Mouse (Mus musculus) neural tube, embryonic 12.5 days (tissue): ENCODE measurements at regions not wholly inside any gene's neighbourhood (a gene's known extent, or its start where the extent isn't known, plus 50 kb on each side); places are given as distances from the start of the nearest gene placed in this dataset.

Experiments used
- ATAC-seq: fragments of 200-750 bp; cut with Nextera tagmentation; 2 replicates; pipeline ENCODE4 v1.8.0; 2017; ENCODE audit warnings: low read depth, mild to moderate bottlenecking, moderate TSS enrichment, moderate library complexity; ENCODE audit not compliant: low FRiP score
- H3K27ac ChIP-seq: fragments of 300-500 bp; sonication (generic); 2 replicates; pipeline ENCODE4 v1.5.1; 2016
- H3K27me3 ChIP-seq: fragments of 300-500 bp; sonication (generic); replicated peaks from 2 replicates; pipeline ENCODE4 v1.6.1; 2016; ENCODE audit warnings: mild to moderate bottlenecking
- H3K36me3 ChIP-seq: fragments of 300-500 bp; sonication (generic); 2 replicates; pipeline ENCODE4 v1.6.1; 2016; ENCODE audit warnings: mild to moderate bottlenecking
- H3K4me1 ChIP-seq: fragments of 300-500 bp; sonication (generic); 2 replicates; pipeline ENCODE4 v1.6.1; 2016
- H3K4me2 ChIP-seq: fragments of 300-500 bp; sonication (generic); replicated peaks from 2 replicates; pipeline ENCODE4 v1.6.1; 2016; ENCODE audit warnings: mild to moderate bottlenecking
- H3K4me3 ChIP-seq: fragments of 300-500 bp; sonication (generic); 2 replicates; pipeline ENCODE4 v1.5.1; 2016
- H3K9ac ChIP-seq: fragments of 300-500 bp; sonication (generic); 2 replicates; pipeline ENCODE4 v1.6.1; 2016; ENCODE audit warnings: mild to moderate bottlenecking
- H3K9me3 ChIP-seq: fragments of 300-500 bp; sonication (generic); 2 replicates; pipeline ENCODE4 v1.6.1; 2016; ENCODE audit warnings: mild to moderate bottlenecking
- WGBS: fragments of 180-500 bp; shearing (Covaris S2); methylation state at CpG from one replicate; pipeline ENCODE4 v1.1.7; 2016; 5-methylcytosine and 5-hydroxymethylcytosine counted together

GRCm38 (mm10) chr10:21446641-21447040 is 69.5 kb downstream of the Aldh8a1 start:
- H3K4me3 ChIP-seq = no peak overlapping the region
- H3K27me3 ChIP-seq = no peaks in the 10 kb centered on the region
- H3K4me1 ChIP-seq = no peaks in the 10 kb centered on the region
- no peak overlapping the region for H3K4me2 ChIP-seq
- WGBS = 77% methylated on average over 12 of the region's 12 CpGs
- H3K27ac ChIP-seq = no peak overlapping the region
- no peak for ATAC-seq
- no peak overlapping the region for H3K9ac ChIP-seq
- no peaks in the 10 kb centered on the region for H3K36me3 ChIP-seq
- no peaks in the 10 kb centered on the region for H3K9me3 ChIP-seq

DNA sequence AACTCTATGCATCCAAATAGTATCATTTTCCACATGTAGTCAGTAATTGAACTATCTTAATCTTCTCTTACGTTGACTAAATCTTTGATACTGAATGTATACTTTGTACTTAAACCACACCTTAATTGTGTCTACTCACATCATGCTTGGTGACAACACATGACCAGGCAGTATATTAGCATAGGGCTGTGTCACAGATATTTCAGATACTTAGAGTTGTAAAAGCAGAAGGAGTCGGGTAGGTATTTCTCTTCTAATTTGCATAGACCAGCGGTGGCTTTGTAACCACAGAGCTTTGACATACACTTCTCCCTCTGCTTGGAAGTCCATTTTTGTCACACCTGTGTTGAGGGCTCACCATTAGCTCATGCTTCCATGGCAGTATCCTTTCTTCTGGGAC is 71.0 kb downstream of the Aldh8a1 start:
- H3K9ac ChIP-seq = no peak overlapping the region
- no peak overlapping the region for H3K27ac ChIP-seq
- H3K4me2 ChIP-seq = no peak overlapping the region
- ATAC-seq = no peak
- H3K36me3 ChIP-seq = no peaks in the 10 kb centered on the region
- H3K4me1 ChIP-seq = no peaks in the 10 kb centered on the region
- no peak overlapping the region for H3K4me3 ChIP-seq
- WGBS = 87% methylated on average over 3 of the region's 3 CpGs
- no peaks in the 10 kb centered on the region for H3K9me3 ChIP-seq
- no peaks in the 10 kb centered on the region for H3K27me3 ChIP-seq

DNA sequence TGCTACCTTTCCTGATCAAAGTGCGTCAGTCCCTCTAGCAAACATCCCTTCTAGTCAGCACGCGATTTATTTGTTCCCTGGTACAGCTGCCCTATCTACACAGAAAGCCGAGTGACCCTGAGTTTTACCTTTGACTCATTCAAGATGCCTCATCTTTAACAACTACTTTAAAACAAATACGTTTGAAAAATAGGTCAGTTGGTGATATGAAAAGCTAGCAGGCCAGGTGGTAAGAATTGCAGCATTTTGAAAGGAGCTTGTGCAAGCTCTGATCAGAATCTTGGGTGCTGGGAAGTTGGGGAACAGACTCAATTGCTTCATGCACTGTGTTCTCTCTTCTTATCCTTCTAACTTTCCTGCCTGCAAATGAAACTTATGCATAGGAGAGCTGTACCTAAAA is 71.9 kb downstream of the Aldh8a1 start:
- no peaks in the 10 kb centered on the region for H3K27me3 ChIP-seq
- H3K4me1 ChIP-seq = no peaks in the 10 kb centered on the region
- H3K9me3 ChIP-seq = no peaks in the 10 kb centered on the region
- H3K4me3 ChIP-seq = no peak overlapping the region
- 88% methylated on average over 5 of the region's 5 CpGs for WGBS
- H3K36me3 ChIP-seq = no peaks in the 10 kb centered on the region
- no peak for ATAC-seq
- H3K9ac ChIP-seq = no peak overlapping the region
- H3K27ac ChIP-seq = no peak overlapping the region
- no peak overlapping the region for H3K4me2 ChIP-seq

DNA sequence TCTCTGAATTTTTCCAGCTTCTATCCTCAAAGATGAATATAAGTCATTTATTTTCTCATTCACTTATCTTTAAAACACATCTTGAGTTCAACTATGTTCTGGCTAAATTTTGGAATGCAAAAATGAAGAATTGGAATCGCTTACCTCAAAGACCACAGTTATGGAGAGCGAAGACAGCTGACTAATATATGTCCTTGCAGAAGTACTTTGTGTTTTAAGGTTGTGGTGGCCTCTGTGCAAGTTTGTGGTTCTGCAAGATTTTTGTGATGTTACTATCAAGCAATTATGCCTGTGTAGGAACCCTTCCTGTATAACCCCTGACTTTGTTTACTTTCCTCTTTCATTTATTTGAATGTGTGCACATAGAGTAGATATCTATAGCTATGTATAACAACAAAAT is 75.5 kb downstream of the Aldh8a1 start:
- no peak for ATAC-seq
- H3K4me3 ChIP-seq = no peak overlapping the region
- no peak overlapping the region for H3K9ac ChIP-seq
- no peak overlapping the region for H3K27ac ChIP-seq
- no peaks in the 10 kb centered on the region for H3K27me3 ChIP-seq
- H3K4me1 ChIP-seq = 0 out of 2 replicates have a peak, but pooled peaks cover 4% of the 10 kb centered on the region
- no peaks in the 10 kb centered on the region for H3K9me3 ChIP-seq
- 90% methylated on average over 2 of the region's 2 CpGs for WGBS
- H3K36me3 ChIP-seq = no peaks in the 10 kb centered on the region
- no peak overlapping the region for H3K4me2 ChIP-seq

GRCm38 (mm10) chr10:21453527-21453926 is 76.4 kb downstream of the Aldh8a1 start:
- no peak for ATAC-seq
- H3K4me1 ChIP-seq = 0 out of 2 replicates have a peak, but pooled peaks cover 4% of the 10 kb centered on the region
- no peaks in the 10 kb centered on the region for H3K27me3 ChIP-seq
- H3K27ac ChIP-seq = no peak overlapping the region
- H3K9ac ChIP-seq = no peak overlapping the region
- H3K4me3 ChIP-seq = no peak overlapping the region
- 82% methylated on average over 3 of the region's 3 CpGs for WGBS
- H3K4me2 ChIP-seq = no peak overlapping the region
- no peaks in the 10 kb centered on the region for H3K9me3 ChIP-seq
- no peaks in the 10 kb centered on the region for H3K36me3 ChIP-seq

DNA sequence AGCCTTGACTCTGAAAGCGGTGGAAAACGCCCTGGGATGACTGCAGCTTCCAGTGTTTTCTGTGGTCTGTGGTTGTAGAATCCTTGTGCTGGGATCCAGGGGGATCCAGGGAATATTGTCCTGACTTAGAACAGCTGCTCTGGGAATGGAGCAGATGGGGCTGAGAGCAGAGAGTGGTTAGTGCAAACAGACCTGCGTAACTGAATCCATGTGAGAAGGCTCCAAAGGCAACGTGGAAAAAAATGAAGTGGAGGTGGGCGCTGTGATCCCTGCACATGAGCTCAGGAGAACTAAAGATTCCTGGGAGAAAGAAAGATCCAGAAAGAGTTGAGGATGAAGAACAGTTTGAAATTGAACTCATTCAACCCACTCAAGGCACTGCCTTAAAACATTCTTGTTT is 77.1 kb downstream of the Aldh8a1 start:
- WGBS = 86% methylated on average over 5 of the region's 5 CpGs

DNA sequence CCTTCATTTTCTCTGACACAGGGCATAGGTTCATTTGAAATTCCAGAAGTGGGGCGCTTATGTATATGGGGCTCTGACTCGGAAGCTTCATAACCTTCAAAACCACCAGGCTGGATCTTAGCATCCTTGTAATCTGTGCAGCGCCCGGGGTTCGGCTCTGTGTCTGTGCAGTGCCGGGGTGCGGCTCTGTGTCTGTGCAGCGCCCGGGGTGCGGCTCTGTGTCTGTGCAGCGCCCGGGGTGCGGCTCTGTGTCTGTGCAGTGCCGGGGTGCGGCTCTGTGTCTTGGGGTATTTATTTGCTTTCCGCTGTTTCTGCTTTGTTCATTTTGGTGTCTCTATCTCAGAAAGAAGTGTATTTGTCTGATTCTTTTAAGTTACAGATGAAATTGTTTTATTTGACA is 77.7 kb downstream of the Aldh8a1 start:
- Histone ChIP-seq H3K27me3 (no peaks in the 10 kb centered on the region), H3K4me2 (no peak overlapping the region), H3K4me3 (no peak overlapping the region), H3K4me1 (0 out of 2 replicates have a peak, but pooled peaks cover 4% of the 10 kb centered on the region), H3K9ac (no peak overlapping the region), H3K27ac (no peak overlapping the region), H3K9me3 (no peaks in the 10 kb centered on the region), H3K36me3 (no peaks in the 10 kb centered on the region)
- WGBS = 91% methylated on average over 16 of the region's 16 CpGs
- ATAC-seq = peak; percentile 56; the same call in 1 of the 2 replicates

More for the DNA sequence above, 77.1 kb downstream of the Aldh8a1 start:
- no peak for ATAC-seq
- H3K4me3 ChIP-seq = no peak overlapping the region
- H3K4me1 ChIP-seq = 0 out of 2 replicates have a peak, but pooled peaks cover 4% of the 10 kb centered on the region
- H3K4me2 ChIP-seq = no peak overlapping the region
- no peaks in the 10 kb centered on the region for H3K36me3 ChIP-seq
- H3K27me3 ChIP-seq = no peaks in the 10 kb centered on the region
- no peaks in the 10 kb centered on the region for H3K9me3 ChIP-seq
- H3K9ac ChIP-seq = no peak overlapping the region
- H3K27ac ChIP-seq = no peak overlapping the region

DNA sequence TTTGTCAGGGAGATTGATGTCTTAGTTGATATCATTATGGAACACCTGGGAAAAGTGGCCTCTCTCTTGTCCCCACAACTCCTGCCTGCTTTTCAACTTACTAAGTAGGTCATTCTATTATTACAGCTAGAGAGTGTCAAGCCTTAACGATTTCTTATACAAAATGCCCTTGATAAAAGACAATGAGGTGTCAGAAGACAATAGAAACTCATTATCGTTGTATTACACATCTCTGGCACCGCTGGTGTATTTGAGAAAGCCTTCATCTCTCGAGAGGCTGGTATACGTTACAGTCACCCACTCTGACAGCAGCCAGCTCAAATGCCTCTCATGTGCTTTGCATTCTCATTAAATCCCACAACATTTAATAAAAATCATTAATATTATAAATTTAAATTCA is 78.8 kb downstream of the Aldh8a1 start:
- H3K4me3 ChIP-seq = no peak overlapping the region
- 0 out of 2 replicates have a peak, but pooled peaks cover 4% of the 10 kb centered on the region for H3K4me1 ChIP-seq
- no peaks in the 10 kb centered on the region for H3K27me3 ChIP-seq
- ATAC-seq = no peak; the same call in 1 of the 2 replicates
- 49% methylated on average over 5 of the region's 5 CpGs for WGBS
- no peak overlapping the region for H3K4me2 ChIP-seq
- H3K9ac ChIP-seq = no peak overlapping the region
- no peaks in the 10 kb centered on the region for H3K36me3 ChIP-seq
- no peak overlapping the region for H3K27ac ChIP-seq
- H3K9me3 ChIP-seq = no peaks in the 10 kb centered on the region

DNA sequence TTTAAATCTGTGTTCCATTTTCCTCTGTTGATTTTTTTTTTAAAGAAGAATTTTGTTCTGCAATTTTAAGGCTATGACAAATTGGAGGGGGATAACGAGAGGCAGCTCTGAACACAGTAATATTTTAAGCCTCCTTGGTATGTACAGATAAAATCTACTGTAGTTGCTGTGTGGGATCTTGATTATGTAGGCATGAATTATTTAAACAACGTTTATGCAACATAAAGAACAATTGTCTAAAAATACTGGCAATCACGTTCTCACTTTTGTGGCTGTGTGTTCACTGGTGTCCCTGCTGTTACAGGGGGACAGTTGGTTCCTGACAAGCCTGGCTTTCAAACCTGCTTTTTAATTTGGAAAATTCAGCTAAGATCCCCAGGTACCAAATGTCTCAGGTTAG is 79.3 kb downstream of the Aldh8a1 start:
- ATAC-seq = no peak

DNA sequence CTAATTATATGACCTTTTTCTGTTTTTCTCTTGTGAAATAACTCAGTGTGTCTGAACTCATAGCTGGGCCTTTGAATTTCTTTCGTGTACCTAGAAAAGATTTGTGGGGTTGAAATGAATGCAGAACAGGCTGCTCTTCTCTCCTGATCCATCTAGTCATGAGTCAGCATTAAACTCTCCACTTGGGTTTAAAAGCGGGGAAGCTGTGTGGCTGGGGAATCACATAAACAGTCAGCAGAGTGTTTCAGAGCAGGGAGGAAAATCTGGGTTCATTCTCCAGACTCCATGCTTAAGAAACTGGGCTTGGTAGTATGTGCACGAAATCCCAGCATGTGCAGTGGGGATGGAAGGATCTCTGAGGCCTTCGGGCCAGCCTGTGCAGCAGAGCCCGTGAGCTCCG is 79.9 kb downstream of the Aldh8a1 start:
- 69% methylated on average over 6 of the region's 6 CpGs for WGBS
- Histone ChIP-seq H3K9ac (no peak overlapping the region), H3K4me2 (no peak overlapping the region), H3K27me3 (no peaks in the 10 kb centered on the region), H3K4me3 (no peak overlapping the region), H3K27ac (no peak overlapping the region), H3K9me3 (no peaks in the 10 kb centered on the region), H3K36me3 (no peaks in the 10 kb centered on the region), H3K4me1 (0 out of 2 replicates have a peak, but pooled peaks cover 4% of the 10 kb centered on the region)
- no peak for ATAC-seq

More for the DNA sequence above, 79.3 kb downstream of the Aldh8a1 start:
- no peak overlapping the region for H3K27ac ChIP-seq
- H3K36me3 ChIP-seq = no peaks in the 10 kb centered on the region
- H3K9me3 ChIP-seq = no peaks in the 10 kb centered on the region
- H3K4me3 ChIP-seq = no peak overlapping the region
- no peaks in the 10 kb centered on the region for H3K27me3 ChIP-seq
- no peak overlapping the region for H3K9ac ChIP-seq
- 0 out of 2 replicates have a peak, but pooled peaks cover 4% of the 10 kb centered on the region for H3K4me1 ChIP-seq
- 59% methylated on average over 3 of the region's 3 CpGs for WGBS
- H3K4me2 ChIP-seq = no peak overlapping the region

DNA sequence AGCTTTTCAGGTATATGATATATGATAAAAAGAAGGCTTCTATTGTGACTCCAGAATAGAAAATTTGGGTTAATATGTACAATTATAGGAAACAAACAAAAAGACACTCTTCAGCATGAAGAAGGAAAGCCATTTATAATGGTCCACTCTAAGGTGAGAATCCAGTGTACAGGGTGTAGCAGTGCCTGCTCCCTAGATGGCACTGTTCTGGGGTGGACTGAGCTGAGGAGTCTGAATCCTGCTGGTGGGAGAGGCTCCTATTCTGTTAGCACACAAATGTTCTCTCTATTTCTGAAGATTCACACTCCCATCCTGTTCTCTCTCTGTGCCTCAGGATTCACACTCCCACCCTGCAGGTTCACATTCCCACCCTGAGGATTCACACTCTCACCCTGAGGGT is 81.5 kb downstream of the Aldh8a1 start:
- Histone ChIP-seq H3K27ac (no peak overlapping the region), H3K36me3 (no peaks in the 10 kb centered on the region), H3K4me1 (0 out of 2 replicates have a peak, but pooled peaks cover 4% of the 10 kb centered on the region), H3K9ac (no peak overlapping the region), H3K9me3 (no peaks in the 10 kb centered on the region), H3K4me3 (no peak overlapping the region), H3K27me3 (no peaks in the 10 kb centered on the region), H3K4me2 (no peak overlapping the region)
- no peak for ATAC-seq

DNA sequence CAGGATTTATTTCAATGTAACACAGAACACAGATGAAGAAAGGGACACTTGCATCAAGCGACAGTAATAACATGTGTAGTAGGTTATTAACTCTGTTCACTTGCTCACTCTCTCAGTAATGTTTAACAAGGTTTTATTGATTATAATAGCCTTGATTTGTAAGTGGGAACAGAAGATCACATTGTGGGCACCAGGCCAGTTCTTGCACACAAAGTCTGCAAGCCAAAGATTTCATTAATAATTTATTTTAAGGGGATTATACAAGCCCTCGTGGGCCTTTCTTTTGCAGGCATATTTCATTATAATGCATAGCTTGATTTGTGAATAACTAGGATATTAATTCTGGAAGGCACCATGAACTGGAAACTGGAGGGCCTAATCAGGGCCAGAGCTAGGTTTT is 83.0 kb downstream of the Aldh8a1 start:
- Histone ChIP-seq H3K4me3 (no peak overlapping the region), H3K9ac (no peak overlapping the region), H3K36me3 (no peaks in the 10 kb centered on the region), H3K4me2 (no peak overlapping the region), H3K27ac (no peak overlapping the region), H3K4me1 (0 out of 2 replicates have a peak, but pooled peaks cover 4% of the 10 kb centered on the region), H3K27me3 (no peaks in the 10 kb centered on the region; the same call in 1 of the 2 replicates), H3K9me3 (no peaks in the 10 kb centered on the region)
- WGBS = 68% methylated on average over 2 of the region's 2 CpGs
- no peak for ATAC-seq

- no peak overlapping the region for H3K9ac ChIP-seq
- no peaks in the 10 kb centered on the region for H3K9me3 ChIP-seq
- H3K4me3 ChIP-seq = no peak overlapping the region
- H3K36me3 ChIP-seq = no peaks in the 10 kb centered on the region
- H3K4me1 ChIP-seq = no peaks in the 10 kb centered on the region
- WGBS = 72% methylated on average over 3 of the region's 3 CpGs
- ATAC-seq = no peak
- H3K27me3 ChIP-seq = no peaks in the 10 kb centered on the region; the same call in 1 of the 2 replicates
- H3K4me2 ChIP-seq = no peak overlapping the region
- H3K27ac ChIP-seq = no peak overlapping the region
These were observed 85.8 kb downstream of the Aldh8a1 start for GRCm38 (mm10) chr10:21462915-21463314.
